Mouse (Mus musculus): ENCODE data around the gene Rab40c.

GRCm38 (mm10) chr17:25864311-25864710, 55.2 kb downstream of the Rab40c start:
- TF ChIP-seq EP300 (IDR thresholded peaks at IDR 0.05; ENCODE audit: insufficient read depth, low read depth, low read length) (no peak), CTCF (IDR thresholded peaks at IDR 0.05) (no peak)
